Mouse (Mus musculus) heart, adult 8-10 months (tissue): ENCODE measurements at regions not wholly inside any gene's neighbourhood (a gene's known extent, or its start where the extent isn't known, plus 50 kb on each side); places are given as distances from the start of the nearest gene placed in this dataset.

Experiments
- DNase-seq: peaks from one replicate; pipeline ENCODE4 v3.0.0; 2022; ENCODE audit warnings: low spot score

GRCm38 (mm10) chr17:45866876-45867652, 133.4 kb upstream of the 1600014C23Rik start:
- DNase-seq, result peak; percentile 80

DNA sequence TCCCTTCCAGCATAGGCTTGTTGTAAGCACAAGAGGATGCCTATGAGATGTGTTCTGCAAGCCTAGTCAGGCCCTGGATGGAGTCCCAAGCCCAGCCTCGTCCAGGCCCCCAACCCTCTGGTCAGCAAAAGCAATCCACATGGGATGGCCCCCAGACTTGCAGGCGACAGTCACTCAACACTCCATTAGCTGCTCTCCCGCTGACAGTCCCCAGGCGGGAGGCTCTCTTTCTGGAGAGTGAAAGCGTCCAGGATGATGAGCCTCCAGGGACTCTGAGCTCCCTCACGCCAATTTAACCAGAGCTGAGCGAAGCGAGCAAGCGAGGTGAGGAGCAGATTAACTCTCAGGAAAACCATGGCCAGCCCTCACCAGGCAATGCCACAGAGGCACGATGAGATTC, 132.7 kb upstream of the 1600014C23Rik start:
- DNase-seq, result no peak

DNA sequence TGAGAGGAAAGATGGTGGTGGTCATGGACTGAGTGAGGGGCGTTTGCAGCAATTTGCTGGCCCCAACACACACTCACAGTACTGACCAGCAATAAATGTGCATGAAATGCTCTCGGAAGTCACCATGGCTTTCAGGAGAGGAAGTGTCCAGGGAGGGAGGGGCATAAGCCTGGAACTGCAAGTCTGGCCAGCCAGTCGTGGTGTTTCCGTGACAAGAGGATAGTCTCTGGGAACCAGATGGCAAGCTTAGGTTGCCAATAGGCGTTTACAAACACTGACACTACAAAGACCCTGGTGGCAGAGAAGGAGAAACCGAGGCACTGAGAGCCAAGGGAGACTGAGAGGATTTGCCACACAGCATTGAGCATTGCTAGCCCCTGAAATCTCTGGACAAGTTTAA, 132.3 kb upstream of the 1600014C23Rik start:
- no peak for DNase-seq

GRCm38 (mm10) chr17:45863471-45864205, 130.0 kb upstream of the 1600014C23Rik start:
- no peak for DNase-seq

GRCm38 (mm10) chr17:45863031-45863430, 129.4 kb upstream of the 1600014C23Rik start:
- no peak for DNase-seq

DNA sequence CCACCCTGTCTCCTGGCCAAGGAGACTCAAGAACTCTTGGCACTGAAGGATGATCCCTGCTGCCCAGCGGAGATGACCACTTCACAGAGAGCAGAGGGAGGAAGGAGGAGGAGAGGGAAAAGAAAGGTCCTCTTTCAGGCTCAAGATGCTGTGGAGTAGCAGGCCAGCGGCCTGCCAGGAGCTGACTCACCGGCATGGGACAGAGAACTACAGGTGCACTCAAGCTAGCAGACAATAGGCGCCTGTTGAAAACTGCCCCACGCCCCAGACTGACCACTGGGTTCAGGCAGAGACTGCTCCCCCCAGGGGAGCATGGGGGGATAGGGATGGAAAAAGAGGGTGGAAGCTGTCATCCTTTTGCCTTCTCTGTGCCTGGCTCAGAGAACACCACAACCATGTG, 125.8 kb upstream of the 1600014C23Rik start:
- DNase-seq, result no peak

GRCm38 (mm10) chr17:45853931-45854653, 120.4 kb upstream of the 1600014C23Rik start:
- DNase-seq, result no peak

DNA sequence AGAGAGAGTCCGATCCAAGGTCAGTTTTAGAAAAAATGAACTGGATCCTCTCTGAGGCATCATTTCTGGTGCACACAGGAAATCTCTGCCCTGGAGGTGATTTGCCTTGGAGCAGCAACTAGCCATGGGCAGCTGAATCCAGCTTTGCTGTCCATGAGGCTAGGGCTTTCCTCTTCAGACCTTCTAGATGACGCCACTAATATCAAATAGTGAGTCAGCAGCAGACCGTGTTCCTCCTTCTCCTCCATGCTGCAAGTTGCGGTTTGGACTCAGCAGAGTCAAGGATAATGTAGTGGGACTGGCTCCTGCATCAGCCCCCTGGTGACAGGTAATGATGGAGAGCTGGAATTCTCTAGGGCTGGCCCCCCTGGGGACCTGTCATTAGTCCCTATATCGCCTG, 118.8 kb upstream of the 1600014C23Rik start:
- DNase-seq, result no peak

DNA sequence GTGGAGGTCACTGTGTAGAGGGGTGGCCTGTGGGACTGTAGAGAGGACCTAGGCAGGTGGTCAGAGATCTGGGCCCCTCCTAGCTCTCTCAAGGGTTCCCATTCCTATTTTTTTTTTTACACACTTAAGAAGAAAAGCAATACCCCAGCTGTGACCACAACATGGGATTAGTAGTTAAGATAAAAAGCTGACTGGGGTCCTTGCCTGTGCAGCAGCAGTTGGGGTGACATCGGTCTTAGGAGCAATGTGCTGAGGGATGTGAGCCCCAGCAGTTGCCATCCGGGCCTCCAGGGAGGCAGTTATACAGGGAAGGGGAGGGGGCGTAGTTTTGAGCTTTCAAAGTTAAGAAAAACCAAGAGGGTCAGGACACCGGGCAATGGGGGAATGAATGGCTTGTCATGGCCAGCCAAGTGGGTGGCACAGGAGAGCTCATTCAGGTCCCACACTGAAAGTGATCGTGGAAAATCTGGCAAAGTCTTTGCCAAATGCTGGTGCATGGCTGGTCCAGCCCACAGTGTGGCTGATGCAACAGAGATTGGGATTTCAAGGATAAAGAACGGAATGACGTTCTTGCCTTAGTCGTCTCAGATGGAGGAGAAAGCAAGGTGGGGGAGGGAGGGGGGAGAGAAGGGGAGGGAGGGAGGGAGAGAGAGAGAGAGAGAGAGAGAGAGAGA, 118.2 kb upstream of the 1600014C23Rik start:
- DNase-seq, result no peak

DNA sequence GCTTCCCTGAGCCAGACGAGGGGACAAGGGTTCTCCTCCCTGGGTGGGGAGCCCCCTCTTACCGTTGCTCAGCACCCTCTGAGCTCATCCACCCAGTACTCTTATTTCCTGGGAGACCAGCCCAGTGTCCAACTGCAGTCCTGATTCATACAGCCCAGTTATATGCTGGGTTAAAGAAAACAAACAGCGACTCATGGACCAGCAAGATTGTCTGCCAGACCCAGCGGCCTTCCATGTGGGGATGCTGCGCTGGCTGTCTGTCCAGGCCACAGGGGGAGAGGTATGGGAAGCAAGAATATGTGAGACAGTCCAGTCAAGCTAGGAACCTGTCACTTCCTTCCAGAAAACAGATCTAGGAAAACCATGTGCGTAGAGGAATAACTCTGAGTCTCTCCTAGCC, 117.3 kb upstream of the 1600014C23Rik start:
- no peak for DNase-seq

GRCm38 (mm10) chr17:45850174-45850573, 116.5 kb upstream of the 1600014C23Rik start:
- no peak for DNase-seq

DNA sequence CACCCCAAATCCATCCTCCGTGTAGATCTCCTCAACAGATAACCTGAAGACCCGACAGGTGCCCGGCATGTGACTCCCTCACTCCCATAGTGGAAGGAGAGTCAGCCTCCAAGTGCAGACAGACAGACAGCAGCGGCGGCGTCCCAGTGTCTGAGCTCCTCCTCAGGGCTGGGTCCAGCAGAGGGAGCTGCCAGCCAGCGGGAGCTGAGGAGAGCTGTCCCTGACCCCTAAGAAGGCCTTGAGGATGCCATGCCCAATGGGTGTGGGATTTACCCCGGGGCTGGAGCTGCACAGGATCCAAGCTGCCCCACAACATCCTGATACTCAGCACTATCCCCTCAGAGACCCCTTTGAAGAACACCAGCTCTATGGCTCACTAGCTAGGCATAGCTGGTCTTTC, 115.0 kb upstream of the 1600014C23Rik start:
- DNase-seq, result peak; percentile 62

DNA sequence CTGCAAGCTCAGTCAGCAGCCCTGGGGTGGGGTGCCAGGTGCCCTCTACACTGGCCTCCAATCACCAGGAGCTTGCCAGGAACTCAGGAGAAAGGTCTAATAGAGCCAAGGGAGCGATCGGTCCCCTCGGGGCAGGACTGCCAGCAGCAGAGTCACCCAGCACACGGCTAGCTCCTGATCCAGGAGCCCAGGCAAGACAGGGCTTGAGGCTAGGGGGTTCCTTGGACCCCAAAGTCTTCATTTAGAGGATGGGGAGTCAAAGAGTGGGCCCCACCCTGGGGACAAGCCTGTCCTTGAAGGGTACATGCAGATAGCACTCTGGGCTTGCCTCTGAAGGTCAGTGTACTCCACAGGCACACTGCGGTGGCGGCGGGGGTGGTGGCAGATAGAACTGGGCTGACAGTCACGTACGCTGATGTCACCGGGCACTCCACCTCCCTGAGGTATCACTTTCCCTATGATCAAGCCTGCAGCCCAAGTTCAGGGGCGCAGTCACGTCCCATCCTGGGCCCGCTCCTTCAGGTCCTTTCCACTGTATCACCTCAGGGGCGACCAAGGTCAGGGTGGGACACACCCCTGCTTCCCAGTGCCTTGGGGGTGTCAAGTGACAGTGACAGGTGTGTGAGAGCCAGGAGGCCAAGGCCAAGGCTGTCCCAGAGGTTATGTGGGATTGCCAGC, 114.2 kb upstream of the 1600014C23Rik start:
- peak; percentile 66 for DNase-seq

GRCm38 (mm10) chr17:45845832-45846231, 112.2 kb upstream of the 1600014C23Rik start:
- DNase-seq, result no peak

DNA sequence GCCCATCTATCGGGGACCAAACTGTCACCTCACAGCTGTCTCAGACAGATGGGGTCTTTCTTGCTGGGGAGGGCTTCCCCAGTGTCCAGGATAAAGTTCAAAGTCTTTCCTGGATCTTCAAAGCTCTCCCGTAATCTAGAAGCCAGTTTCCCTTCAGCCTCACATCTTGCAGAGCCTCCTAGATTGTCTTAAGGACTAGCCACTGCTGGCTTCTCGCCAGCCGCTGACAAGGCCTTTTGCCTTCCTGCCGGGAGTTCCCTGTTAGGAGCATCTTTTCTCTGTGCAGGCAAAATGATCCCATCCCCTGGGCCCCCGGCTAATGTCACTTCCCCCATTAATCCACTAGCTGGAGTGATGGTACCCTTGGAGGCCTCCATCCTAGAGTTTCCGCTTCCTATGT, 103.1 kb upstream of the 1600014C23Rik start:
- DNase-seq, result no peak

GRCm38 (mm10) chr17:45836253-45836652, 102.6 kb upstream of the 1600014C23Rik start:
- no peak for DNase-seq

GRCm38 (mm10) chr17:45834518-45835071, 101.0 kb upstream of the 1600014C23Rik start:
- no peak for DNase-seq

DNA sequence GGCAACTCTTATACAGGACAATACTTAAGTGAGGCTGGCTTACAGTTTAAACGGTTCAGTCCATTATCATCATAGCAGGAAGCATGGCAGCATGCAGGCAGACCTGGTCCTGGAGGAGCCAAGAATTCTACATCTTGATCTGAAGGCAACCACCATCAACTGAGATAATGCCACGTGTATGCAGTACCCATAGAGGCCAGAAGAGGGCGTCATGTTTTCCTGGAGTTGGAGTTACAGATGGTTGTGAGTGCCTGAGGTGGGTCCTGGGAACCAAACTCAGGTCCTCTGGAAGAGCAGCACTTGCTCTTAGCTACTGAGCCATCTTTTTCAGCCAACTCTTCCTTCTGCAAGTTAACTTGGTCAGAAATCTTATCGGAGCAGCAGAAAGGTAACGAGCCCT, 96.7 kb upstream of the 1600014C23Rik start:
- DNase-seq, result no peak

DNA sequence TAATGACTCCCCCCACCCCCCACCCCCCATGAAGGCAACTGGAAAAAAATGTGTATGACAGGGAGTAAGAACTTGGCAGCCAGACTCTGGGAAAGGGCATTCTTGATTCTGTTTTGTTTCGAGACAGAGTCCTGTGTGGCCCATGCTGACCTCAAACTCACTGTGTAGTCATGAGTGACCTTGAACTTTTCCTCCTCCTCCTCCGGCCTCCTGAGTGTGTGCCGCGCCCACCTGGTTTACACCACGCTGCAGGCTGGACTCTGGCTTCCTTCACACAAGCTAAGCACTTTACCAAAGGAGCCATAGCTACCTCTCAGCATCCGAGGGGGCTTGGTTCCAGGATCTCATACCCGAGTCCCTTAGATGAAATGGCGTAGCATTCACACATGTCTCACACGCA, 95.9 kb upstream of the 1600014C23Rik start:
- no peak for DNase-seq

DNA sequence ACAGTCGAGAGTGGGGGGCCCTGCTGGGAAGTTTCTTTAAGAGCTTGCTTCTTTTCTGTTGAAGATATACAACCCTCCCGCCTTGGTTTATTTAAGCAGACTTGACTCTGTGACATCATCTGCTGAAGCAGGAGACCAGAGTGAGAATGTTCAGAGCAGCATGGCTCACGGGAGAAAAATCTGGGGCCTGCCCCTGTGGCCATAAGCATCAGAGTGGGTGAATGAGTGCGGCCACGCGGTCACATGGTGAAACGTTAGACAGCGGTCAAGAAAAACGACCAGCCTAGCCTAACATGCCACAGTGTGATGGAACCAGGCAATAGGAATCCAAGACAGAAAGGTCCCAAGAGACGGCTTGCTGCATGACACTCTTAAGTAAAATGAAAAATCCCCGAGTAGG, 95.2 kb upstream of the 1600014C23Rik start:
- DNase-seq, result no peak

DNA sequence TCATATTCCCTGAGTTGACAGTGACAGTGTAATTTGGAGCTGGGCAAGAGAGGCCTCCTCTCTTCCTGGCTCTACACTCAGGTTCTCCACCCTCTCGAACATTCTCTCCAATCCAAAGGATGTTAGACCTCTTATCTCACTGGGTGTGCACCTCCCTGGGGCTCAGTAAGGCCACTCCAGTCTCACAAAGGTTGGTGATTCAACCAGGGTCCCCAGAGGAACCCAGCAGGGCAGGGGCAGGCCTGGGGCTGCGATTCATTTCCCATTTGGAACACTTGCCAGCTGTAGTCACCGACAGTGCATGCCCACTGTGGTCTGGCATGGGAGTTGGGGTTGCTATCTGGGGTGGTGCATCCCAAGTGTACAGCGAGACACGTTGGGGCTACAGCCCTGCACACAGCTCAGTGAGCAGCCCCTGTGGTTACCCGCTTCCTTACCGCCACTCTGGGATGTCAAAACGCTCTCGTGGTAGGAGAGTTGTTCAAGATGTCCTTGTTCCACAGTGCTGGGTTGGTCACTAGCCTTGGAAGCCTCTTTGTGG, 94.7 kb upstream of the 1600014C23Rik start:
- no peak for DNase-seq
